Mouse (Mus musculus): ENCODE measurements around the gene Nr1i3. TPM values are rescaled to one million over a fixed set of nuclear protein-coding genes. Genes with fewer than 3 reads are reported as not detected.
A peak's percentile ranks its signal among the peaks of the same experiment; 100 is the strongest.

The Nr1i3 gene
- polyA plus RNA-seq, 1 experiment, result 0.80 TPM

GRCm38 (mm10) chr1:171256937-171257548 lies 43.3 kb downstream of the Nr1i3 start:
- H3K27ac ChIP-seq (ENCODE audit: control insufficient read depth, insufficient read depth, low read depth, low read length, poor library complexity), result no peak overlapping the region
- H3K4me1 ChIP-seq (ENCODE audit: control insufficient read depth, insufficient read depth, low read length), result no peaks in the 10 kb centered on the region; the same call in 1 of the 2 replicates
- WGBS, result 59% methylated on average over 15 of the region's 15 CpGs
- no peak overlapping the region for H3K4me3 ChIP-seq (replicated peaks; ENCODE audit: control insufficient read depth, low read depth, low read length)
- no peak for TF ChIP-seq POLR2A (IDR thresholded peaks at IDR 0.05; ENCODE audit: borderline replicate concordance, control insufficient read depth, low read depth, low read length)
- peak; percentile 50 for TF ChIP-seq CTCF (IDR thresholded peaks at IDR 0.05; ENCODE audit: control insufficient read depth, insufficient read depth, low read length)

- TF ChIP-seq POLR2A (IDR thresholded peaks at IDR 0.05; ENCODE audit: borderline replicate concordance, control insufficient read depth, low read depth, low read length), result no peak
- no peak for TF ChIP-seq CTCF (IDR thresholded peaks at IDR 0.05; ENCODE audit: control insufficient read depth, insufficient read depth, low read length)
- Histone ChIP-seq H3K4me3 (replicated peaks; ENCODE audit: control insufficient read depth, low read depth, low read length) (no peak overlapping the region), H3K27ac (ENCODE audit: control insufficient read depth, insufficient read depth, low read depth, low read length, poor library complexity) (no peak overlapping the region), H3K4me1 (ENCODE audit: control insufficient read depth, insufficient read depth, low read length) (no peaks in the 10 kb centered on the region; the same call in 1 of the 2 replicates)
- whole genome bisulfite sequencing, result 76% methylated on average over 9 of the region's 9 CpGs
Measured at GRCm38 (mm10) chr1:171257781-171258180, 44.0 kb downstream of the Nr1i3 start.

GRCm38 (mm10) chr1:171258921-171259320 lies 45.2 kb downstream of the Nr1i3 start:
- WGBS, result 71% methylated on average over 17 of the region's 17 CpGs
- TF ChIP-seq POLR2A (IDR thresholded peaks at IDR 0.05; ENCODE audit: borderline replicate concordance, control insufficient read depth, low read depth, low read length) (no peak), CTCF (IDR thresholded peaks at IDR 0.05; ENCODE audit: control insufficient read depth, insufficient read depth, low read length) (no peak)

GRCm38 (mm10) chr1:171260316-171260715 lies 46.5 kb downstream of the Nr1i3 start:
- TF ChIP-seq POLR2A (IDR thresholded peaks at IDR 0.05; ENCODE audit: borderline replicate concordance, control insufficient read depth, low read depth, low read length) (no peak), CTCF (IDR thresholded peaks at IDR 0.05; ENCODE audit: control insufficient read depth, insufficient read depth, low read length) (no peak)
- H3K4me3 ChIP-seq (replicated peaks; ENCODE audit: control insufficient read depth, low read depth, low read length), result no peak overlapping the region
- H3K27ac ChIP-seq (ENCODE audit: control insufficient read depth, insufficient read depth, low read depth, low read length, poor library complexity), result no peak overlapping the region
- H3K4me1 ChIP-seq (ENCODE audit: control insufficient read depth, insufficient read depth, low read length), result no peaks in the 10 kb centered on the region; the same call in 1 of the 2 replicates
- WGBS, result 37% methylated on average over 3 of the region's 3 CpGs

More at GRCm38 (mm10) chr1:171258921-171259320, 45.2 kb downstream of the Nr1i3 start:
- H3K4me1 ChIP-seq (ENCODE audit: control insufficient read depth, insufficient read depth, low read length), result no peaks in the 10 kb centered on the region; the same call in 1 of the 2 replicates
- no peak overlapping the region for H3K4me3 ChIP-seq (replicated peaks; ENCODE audit: control insufficient read depth, low read depth, low read length)
- H3K27ac ChIP-seq (ENCODE audit: control insufficient read depth, insufficient read depth, low read depth, low read length, poor library complexity), result no peak overlapping the region

GRCm38 (mm10) chr1:171262594-171263130 lies 48.9 kb downstream of the Nr1i3 start:
- Histone ChIP-seq H3K4me3 (replicated peaks; ENCODE audit: control insufficient read depth, low read depth, low read length) (no peak overlapping the region), H3K27ac (ENCODE audit: control insufficient read depth, insufficient read depth, low read depth, low read length, poor library complexity) (no peak overlapping the region), H3K4me1 (ENCODE audit: control insufficient read depth, insufficient read depth, low read length) (no peaks in the 10 kb centered on the region; the same call in 1 of the 2 replicates)
- WGBS, result under 1% methylated on average over 8 of the region's 8 CpGs
- TF ChIP-seq POLR2A (IDR thresholded peaks at IDR 0.05; ENCODE audit: borderline replicate concordance, control insufficient read depth, low read depth, low read length), result no peak
- no peak for TF ChIP-seq CTCF (IDR thresholded peaks at IDR 0.05; ENCODE audit: control insufficient read depth, insufficient read depth, low read length)

GRCm38 (mm10) chr1:171263185-171263611 lies 49.4 kb downstream of the Nr1i3 start:
- WGBS, result 5% methylated on average over 2 of the region's 2 CpGs
- Histone ChIP-seq H3K27ac (ENCODE audit: control insufficient read depth, insufficient read depth, low read depth, low read length, poor library complexity) (no peak overlapping the region), H3K4me1 (ENCODE audit: control insufficient read depth, insufficient read depth, low read length) (no peaks in the 10 kb centered on the region; the same call in 1 of the 2 replicates), H3K4me3 (replicated peaks; ENCODE audit: control insufficient read depth, low read depth, low read length) (no peak overlapping the region)
- TF ChIP-seq POLR2A (IDR thresholded peaks at IDR 0.05; ENCODE audit: borderline replicate concordance, control insufficient read depth, low read depth, low read length), result no peak
- TF ChIP-seq CTCF (IDR thresholded peaks at IDR 0.05; ENCODE audit: control insufficient read depth, insufficient read depth, low read length), result no peak

GRCm38 (mm10) chr1:171263666-171264461 lies 50.1 kb downstream of the Nr1i3 start:
- 54% methylated on average over 3 of the region's 3 CpGs for WGBS
- Histone ChIP-seq H3K4me1 (ENCODE audit: control insufficient read depth, insufficient read depth, low read length) (no peaks in the 10 kb centered on the region; the same call in 1 of the 2 replicates), H3K4me3 (replicated peaks; ENCODE audit: control insufficient read depth, low read depth, low read length) (no peak overlapping the region), H3K27ac (ENCODE audit: control insufficient read depth, insufficient read depth, low read depth, low read length, poor library complexity) (no peak overlapping the region)
- TF ChIP-seq POLR2A (IDR thresholded peaks at IDR 0.05; ENCODE audit: borderline replicate concordance, control insufficient read depth, low read depth, low read length) (no peak), CTCF (IDR thresholded peaks at IDR 0.05; ENCODE audit: control insufficient read depth, insufficient read depth, low read length) (peak; percentile 32; the same call in 1 of the 2 replicates)

Measured in bone marrow, adult 2 months (tissue).